Mouse (Mus musculus): ENCODE measurements at regions not wholly inside any gene's neighbourhood (a gene's known extent, or its start where the extent isn't known, plus 50 kb on each side); places are given as distances from the start of the nearest gene placed in this dataset.
"Not testable (repeated sequence)": the region's sequence is repeated elsewhere in the genome, so short reads cannot be mapped to it uniquely, and the experiment has no call there.

DNA sequence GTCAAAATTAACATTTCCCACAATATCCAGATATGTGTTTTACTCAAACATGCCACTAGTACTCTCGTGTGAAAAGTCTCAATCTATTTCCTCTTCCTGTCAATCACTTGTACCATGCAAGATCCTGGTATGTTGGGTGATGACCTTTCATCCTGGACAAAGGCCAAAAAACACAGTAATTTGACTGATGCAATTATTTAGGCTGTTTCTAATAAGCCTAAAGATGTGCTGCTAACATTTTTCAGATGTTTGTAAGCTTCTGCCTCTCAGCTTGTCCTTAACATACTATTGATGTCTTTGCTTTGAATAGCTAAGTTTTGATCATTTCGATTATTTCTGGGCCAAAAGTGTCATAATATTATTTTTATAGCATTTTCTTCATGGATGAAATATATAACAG, 418.4 kb upstream of the Arrdc4 start:
- no peak for DNase-seq (ENCODE audit: low spot score in 2 of 2)

DNA sequence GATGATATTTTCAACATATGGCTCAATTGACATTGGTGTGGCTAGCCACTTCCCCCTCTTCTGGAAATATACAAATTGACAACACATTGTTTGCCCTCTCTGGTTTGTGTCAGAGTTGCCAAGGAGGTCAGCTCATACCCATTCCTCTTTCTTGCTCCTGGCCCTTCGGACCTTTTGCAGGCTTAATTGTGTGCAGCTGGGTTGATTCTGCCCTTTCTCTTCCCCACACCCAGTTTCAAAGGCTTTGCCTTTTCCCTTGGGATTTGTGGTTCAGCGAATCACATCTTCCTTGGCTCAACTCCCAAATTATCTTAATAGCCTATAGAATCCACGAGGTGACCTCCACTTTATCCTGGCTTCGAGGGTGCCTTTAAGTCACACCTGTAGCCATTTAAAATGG, 412.9 kb upstream of the Arrdc4 start:
- DNase-seq (ENCODE audit: low spot score in 2 of 2): no peak

DNA sequence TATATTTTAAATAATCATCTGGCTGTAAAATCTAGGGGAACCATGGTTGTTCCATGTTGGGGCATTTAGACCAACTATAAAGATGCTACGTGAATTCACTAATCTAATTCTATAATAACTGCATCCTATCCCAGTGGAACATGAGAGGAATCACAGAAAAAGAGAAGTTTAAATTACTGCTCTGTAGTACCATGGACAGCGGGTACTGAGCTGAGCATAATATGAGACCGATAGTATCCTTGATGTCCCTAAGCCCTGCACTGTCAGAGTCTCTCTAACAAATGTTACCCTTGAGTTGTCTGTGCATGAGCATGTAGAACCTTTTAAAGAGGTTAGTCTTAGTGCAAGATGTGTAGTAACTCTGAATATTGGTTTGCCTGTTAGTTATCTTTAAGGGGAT, 393.3 kb upstream of the Arrdc4 start:
- no peak for DNase-seq (ENCODE audit: low spot score in 2 of 2)

DNA sequence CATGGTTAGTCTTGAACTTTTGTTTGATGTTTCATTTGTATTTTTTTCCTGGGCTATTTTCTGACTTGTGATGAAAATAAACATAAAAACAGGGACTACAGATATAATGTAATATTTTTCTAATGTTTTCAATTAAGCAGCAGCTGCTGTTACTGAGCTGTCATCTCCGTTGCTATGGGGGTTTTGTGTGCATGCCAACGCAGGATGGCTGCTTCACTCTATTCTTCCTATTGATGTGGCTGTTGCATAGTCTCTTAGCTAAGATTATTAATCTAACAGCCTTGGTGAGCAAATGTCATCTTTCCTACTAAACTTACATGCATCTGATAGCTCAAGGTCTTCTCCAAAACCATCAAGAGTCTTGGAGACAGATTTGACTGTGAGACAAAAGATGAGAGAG, 384.4 kb upstream of the Arrdc4 start:
- no peak for DNase-seq (ENCODE audit: low spot score in 2 of 2)

DNA sequence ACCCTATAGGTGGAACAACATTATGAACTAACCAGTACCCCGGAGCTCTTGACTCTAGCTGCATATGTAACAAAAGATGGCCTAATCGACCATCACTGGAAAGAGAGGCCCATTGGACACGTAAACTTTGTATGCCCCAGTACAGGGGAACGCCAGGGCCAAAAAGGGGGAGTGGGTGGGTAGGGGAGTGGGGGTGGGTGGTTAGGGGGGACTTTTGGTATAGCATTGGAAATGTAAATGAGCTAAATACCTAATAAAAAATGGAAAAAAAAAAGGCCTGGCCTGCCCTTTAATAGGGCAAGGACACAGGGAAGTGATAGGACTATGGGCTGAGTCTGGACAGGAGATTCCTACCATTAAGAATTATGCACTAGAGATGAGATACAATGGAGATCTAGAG, 352.7 kb upstream of the Arrdc4 start:
- not testable (repeated sequence) for DNase-seq (ENCODE audit: low spot score in 2 of 2)

DNA sequence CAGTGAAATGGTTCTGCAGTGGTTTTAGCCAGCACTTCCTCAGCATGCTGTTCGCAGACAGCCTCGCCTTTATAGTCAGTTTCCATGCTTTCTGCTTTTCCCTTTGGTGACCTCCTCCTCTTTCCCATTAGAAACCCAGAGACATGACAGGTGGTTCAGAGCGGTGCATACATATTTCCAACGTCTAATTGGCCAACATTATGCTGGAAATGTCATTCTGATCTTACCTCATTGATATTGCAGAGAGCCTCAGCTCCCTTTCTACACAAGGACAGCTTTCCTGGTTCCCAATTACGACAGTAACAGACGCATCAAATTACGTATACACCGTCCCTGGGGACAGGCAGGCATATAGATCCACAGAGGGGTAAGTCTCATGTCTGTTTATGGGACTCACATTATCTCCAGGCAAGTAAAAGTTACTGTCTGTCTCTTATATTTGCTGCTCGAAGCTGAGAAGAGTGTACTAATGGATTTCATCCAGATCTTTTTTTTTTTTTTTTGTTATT, 348.6 kb upstream of the Arrdc4 start:
- DNase-seq (ENCODE audit: low spot score in 2 of 2): no peak

DNA sequence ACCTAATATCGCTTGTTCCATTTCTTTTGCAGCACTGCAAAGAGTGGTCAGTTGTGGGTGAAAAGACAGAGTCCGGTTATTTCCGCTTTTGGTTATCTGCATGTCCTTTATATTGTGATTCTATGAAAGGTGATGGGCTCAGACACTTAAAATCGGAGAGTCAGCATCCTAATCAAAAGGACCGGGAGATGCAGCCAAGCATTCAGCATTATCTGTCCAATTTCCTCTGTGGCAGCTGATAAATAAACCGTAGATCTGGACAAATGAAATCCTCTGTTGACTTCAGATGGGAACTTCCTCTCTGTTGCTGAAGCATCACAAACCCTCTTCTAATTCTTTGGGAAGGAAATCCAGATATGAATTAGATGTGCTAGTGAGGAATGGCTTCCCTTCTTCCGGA, 325.7 kb upstream of the Arrdc4 start:
- no peak for DNase-seq (ENCODE audit: low spot score in 2 of 2)

DNA sequence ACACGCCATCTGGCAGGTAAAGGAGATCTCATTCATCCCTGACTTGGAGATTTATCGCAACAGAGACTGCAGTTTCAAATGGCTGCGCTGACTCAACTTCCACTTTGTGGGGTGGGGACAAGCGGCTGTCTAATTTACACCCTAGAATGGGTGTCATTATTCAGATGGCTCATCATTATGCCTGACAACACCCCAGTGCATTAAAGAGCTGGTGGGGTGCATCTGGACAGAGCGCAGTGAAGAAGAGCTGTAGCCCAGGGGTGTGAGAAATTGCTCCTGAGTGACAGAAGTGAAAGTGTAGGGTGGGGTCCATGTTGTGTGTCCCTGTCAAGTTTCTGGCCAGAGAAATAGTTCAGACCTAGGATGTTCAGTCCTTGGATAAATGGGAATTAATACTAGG, 314.0 kb upstream of the Arrdc4 start:
- no peak for DNase-seq (ENCODE audit: low spot score in 2 of 2)

DNA sequence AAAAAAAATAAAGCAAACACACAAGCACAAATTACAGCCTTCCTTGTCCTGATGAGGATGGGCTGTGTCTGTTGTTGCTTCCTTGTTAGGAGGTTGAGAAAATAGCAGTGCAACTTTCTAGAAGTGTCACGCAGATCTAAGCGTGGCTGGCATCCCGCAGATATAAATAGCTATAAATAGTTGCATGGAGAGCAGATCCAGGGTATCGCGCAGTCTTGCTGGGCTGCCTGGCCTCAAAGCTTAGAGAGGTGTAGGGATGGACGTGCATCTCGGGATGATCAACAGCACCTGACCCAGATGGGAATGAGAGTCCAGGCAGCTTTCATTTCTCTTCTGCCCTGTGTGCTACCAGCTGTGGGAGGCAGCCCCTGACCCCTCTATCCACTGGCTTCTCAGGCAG, 313.5 kb upstream of the Arrdc4 start:
- DNase-seq (ENCODE audit: low spot score in 2 of 2): no peak

DNA sequence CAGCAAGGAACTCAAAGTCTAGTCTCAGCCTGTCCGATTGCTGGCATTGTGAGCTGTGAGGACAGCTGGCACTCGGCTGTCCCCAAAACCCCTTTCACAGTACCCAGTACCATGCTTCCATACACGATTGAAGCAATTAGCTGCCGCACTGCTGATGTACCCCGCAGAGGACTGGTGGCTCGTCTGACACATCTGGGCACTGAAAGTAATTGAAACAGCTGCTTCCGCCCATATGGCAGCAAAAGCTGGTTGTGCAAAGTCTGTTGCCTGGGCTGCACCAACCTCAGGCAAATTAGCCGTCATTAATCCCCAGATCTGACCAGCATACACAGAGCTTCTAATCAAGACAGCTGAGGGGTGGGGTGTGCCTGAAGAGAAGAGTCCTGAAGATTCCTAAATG, 313.1 kb upstream of the Arrdc4 start:
- DNase-seq (ENCODE audit: low spot score in 2 of 2): no peak

DNA sequence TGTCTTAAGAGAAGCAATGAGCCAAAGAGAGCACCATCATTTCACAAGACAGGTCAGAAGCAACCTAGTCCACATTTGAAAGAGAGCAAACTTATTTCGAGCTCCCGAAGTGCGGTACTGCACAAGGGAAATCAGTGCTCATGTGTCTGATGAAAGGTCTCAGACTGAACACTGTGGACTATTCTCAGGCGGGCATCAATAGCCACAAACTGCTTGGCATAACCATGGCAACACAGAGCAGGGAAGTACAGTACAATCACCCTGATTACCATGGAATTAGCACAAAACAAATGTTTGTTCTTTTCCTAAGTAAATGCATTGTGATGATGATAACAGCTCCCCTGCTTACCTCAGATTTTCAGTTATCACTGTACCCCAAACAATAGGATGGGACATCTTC, 312.2 kb upstream of the Arrdc4 start:
- no peak for DNase-seq (ENCODE audit: low spot score in 2 of 2)

DNA sequence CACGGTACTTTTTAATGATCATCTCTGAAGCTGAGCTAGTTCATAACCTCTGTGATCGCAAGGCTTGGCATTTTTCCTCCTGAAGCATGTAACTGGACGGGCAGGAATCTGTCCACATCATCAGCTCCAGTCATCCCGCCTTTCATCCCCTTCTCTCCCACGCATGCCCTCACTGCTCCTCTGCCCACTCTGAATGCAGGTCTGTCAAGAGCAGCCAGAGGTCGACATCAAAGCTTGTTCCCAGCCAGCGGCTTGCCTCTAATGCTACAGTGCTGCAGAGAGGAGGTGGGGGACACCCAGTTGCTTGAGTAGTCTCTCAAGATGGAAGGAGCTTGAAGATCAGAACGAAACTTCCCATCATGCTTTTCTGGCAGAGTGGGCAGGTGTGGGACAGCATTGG, 267.5 kb upstream of the Arrdc4 start:
- no peak for DNase-seq (ENCODE audit: low spot score in 2 of 2)

DNA sequence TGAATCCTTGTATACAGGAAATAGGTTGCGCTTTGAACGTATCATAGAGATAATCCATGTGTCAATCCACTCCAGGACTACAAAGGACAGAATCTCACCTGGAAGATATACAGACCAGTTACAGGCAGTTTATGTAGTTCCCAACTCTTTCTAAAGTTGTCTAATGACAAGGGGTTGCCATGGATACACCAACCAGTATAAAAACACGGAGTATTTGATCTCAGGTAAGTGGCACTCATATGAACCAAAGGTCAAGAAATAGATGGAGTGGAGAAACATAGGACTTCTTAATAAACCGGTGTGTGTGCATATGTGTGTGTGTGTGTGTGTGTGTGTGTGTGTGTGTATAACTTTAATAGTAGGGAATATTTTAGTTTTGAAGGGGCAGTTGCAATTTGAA, 266.0 kb upstream of the Arrdc4 start:
- DNase-seq (ENCODE audit: low spot score in 2 of 2): no peak

DNA sequence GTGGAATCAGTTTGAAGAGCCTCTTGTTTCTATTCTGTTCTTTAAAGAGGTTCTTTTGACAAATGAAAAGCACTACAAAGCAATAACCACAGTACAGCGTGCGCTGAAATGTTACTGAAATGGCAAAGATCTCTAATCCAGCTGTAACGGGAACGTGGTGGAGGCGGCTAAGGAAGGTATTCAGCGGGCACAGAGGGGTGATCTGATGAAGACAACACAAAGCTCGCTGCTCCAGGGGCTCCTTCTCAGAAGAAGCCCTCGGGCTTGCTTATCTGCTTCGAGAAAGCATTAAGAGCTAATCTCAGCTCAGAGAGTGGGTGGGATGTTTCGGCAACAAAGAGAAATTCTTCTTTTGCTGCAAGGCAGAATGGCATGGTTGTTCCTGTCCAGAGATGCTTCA, 258.2 kb upstream of the Arrdc4 start:
- DNase-seq (ENCODE audit: low spot score in 2 of 2): no peak

DNA sequence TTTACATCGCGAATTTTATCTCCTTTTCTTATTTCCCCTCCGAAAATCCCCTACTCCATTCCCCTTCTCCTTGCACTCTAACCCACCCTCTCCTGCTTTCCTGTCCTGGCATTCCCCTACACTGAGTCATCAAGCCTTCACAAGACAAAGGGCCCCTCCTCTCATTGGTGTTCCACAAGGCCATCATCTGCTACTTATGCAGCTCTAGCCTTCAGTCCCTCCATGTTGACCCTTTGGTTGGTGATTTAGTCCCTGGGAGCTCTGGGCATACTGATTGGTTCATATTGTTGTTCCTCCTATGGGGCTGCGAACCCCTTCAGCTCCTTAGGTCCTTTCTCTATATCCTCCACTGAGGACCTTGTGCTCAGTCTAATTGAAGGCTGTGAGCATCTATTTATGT, 239.0 kb upstream of the Arrdc4 start:
- DNase-seq (ENCODE audit: low spot score in 2 of 2): no peak

DNA sequence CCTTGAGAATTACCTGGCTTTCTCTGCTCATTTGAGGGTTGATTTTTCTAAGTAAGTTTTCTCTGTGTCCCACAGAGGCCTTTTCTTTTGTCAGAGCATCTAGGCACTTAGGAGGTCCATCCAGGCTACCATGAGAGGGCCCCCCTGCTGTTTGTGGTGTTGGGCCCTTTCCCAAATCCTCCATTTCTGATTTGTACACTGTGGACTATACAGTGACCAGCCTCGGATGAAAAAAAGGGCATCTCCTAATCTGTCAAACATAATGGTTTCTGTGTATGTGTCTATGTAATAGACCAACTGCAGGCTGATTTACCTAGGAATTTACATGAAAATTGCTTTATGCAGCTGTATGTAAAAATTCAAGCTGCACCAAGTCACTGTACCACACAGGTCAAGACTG, 234.9 kb upstream of the Arrdc4 start:
- DNase-seq (ENCODE audit: low spot score in 2 of 2): no peak

DNA sequence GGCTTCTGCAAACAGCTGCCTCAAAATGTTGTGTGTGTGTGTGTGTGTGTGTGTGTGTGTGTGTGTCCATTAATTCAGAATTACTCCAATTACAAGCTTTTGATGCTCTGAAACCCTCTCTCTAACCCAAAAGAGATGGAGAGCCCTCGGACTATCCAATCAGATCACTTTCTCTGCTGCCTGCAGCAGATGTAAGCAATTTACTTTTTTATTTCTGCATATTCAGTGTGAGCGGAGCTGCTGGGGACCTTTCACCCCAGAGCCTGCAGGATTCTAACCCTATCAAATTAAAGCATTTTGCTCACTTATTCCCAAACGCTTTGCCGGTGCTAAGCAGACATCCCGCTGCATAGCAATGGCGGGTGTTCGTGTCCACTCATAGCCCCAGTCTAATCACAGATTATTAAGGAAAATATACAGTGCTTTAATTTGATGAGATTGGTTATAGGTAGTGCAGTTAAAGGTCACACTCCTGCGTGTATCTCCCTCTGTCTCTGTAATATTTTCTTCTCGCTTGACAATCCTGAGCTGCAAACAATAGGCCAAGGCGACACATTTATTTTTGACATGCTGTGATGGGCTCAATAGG, 234.0 kb upstream of the Arrdc4 start:
- no peak for DNase-seq (ENCODE audit: low spot score in 2 of 2)

DNA sequence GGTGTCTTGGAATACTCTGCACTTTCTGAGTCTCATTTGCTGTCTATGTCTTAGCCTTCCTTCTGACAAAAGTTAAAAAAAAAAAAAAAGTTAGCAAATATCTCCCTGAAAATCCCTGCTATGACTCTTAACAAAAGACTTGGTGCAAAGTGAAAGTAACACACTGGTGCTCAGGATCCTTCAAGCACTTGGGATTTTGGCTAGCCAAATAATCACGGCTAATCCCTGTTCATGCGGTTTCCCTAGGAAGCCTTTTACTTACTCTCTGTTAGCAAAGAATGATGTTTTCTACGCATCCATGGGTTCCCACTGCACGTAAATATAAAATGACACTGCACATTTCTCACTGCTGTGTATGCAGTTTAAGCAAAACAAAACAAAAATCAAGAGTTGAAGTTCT, 229.5 kb upstream of the Arrdc4 start:
- no peak for DNase-seq (ENCODE audit: low spot score in 2 of 2)

DNA sequence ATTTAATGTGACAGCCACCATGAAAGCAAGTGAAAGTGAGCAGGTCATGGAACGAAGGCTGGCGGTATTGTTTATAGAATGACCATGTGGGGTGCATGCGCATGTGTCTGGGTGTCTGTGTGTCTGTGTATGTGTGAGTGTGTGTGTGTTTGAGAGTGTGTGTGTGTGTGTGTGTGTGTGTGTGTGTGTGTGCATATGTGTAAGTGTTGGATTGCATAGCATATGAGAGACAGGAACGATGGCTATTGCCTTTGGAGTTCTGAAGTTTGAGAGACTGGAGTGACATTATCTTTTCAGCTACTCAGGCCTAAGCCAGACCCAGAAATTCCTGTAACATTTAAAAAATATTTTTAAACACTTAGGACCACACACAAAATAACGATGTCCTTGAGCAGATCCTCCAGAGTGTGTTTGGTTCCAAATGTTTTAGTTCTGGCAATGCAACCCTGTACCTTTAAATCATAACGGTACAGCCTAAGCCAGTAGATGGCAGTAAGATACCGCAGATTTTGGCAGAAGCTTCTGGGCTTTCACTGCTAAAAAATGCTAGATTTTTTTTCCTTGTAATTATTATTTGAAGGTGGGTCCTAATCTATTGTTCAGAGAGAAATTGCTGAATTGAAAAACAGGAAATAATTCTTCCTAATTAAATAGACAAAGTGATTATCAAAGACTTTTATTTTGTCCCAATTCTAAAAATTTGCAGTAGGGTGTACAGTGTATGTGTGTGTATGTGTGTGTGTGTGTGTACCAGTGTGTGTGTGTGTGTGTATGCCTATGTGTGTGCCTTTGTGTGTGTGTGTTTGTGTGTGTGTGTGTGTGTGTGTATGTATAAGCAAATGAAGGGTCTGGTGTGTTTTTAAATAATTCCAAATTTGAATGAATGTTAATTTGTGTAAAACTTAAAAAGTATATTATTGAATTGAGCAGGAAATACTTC, 228.0 kb upstream of the Arrdc4 start:
- no peak for DNase-seq (ENCODE audit: low spot score in 2 of 2)

DNA sequence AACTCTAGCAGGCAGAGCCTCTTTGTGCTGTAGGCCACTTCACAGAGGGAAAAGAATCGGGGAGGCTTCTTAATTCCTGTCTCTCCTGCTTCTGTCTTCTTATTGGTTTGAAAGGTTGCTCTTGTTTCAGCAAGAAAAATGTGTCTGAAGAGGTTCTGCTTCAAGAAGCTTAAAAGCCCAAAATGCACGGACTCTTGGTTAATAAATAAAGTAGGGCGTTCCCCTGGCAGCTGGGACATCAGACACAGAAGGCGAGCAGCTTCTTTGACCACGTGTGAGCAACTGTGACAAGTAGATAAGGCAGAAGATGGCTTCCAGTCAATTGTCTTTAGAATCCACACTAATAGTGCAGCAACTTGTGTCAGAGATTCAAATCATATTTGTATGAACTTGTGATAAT, 226.9 kb upstream of the Arrdc4 start:
- no peak for DNase-seq (ENCODE audit: low spot score in 2 of 2)

DNA sequence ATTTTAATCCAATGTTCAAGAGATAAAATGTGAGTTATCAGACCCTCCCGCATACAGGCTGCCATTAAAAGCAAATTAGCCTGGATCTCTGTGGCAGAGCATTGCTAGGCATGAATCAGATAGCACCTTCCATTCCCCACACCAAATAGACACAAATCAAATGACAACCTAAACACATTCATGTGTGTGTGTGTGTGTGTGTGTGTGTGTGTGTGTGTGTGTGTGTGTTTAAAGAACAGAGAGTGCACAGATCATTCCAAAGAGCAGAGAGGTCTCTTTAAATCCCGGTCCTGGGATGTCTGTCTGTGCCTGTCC, 226.5 kb upstream of the Arrdc4 start:
- DNase-seq (ENCODE audit: low spot score in 2 of 2): no peak

DNA sequence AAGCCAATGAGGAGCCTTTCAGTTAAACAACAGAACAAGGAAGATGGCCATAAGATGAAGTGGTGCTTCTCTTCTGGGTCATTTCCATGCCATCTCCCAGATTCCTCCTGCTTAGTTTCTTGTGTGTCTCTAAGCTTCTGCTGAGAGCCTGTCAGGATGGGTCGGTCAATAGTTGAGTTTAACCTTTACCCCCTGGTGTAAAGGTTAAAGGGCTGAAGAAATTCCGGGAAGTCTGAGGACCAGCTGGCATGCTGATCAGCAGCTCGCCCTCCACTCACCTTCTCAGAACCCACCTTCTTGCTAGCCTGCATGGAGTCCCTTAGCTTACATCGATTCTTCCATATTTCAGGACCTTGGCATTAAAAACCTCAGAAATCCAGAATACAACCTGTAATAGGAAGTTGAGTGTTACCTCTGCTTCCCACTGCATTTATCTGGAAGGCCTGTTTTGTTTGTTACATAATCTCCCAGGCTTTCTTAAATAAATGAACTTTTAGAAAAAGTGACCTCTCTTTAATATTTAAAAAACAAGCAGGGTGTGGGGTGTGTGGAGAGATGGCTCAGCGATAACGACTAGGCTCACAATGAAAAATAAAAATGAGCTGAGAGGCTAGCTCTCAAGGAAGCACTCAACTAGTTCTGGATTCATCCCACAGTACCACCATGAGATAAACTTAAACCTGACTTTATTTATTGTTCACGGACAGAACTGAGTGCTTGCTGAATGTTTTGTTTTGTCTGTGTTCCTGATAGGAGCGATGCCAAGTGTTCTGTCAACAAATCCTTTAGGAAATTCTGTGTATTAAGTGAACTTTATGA, 225.9 kb upstream of the Arrdc4 start:
- no peak for DNase-seq (ENCODE audit: low spot score in 2 of 2)

Measured in urinary bladder, postnatal 4 days (tissue).